Mouse (Mus musculus): ENCODE results near the gene Ranbp17.

Gene Ranbp17

GRCm38 (mm10) chr11:33404651-33405050 is 108.9 kb downstream of the Ranbp17 start:
- DNase-seq (ENCODE audit: low spot score) = no peak

- no peak for DNase-seq (ENCODE audit: low spot score)
These were observed 114.2 kb downstream of the Ranbp17 start for GRCm38 (mm10) chr11:33399346-33399745.

GRCm38 (mm10) chr11:33398701-33399100 is 114.8 kb downstream of the Ranbp17 start:
- DNase-seq (ENCODE audit: low spot score) = no peak

- no peak for DNase-seq (ENCODE audit: low spot score)
These were observed 117.3 kb downstream of the Ranbp17 start for GRCm38 (mm10) chr11:33396275-33396674.

- no peak for DNase-seq (ENCODE audit: low spot score)
These were observed 119.5 kb downstream of the Ranbp17 start for GRCm38 (mm10) chr11:33394093-33394492.

GRCm38 (mm10) chr11:33388685-33389084 is 124.9 kb downstream of the Ranbp17 start:
- DNase-seq (ENCODE audit: low spot score) = no peak

GRCm38 (mm10) chr11:33361867-33362266 is 151.7 kb downstream of the Ranbp17 start:
- no peak for DNase-seq (ENCODE audit: low spot score)

GRCm38 (mm10) chr11:33349269-33349668 is 164.3 kb downstream of the Ranbp17 start:
- DNase-seq (ENCODE audit: low spot score) = no peak

- no peak for DNase-seq (ENCODE audit: low spot score)
These were observed 171.5 kb downstream of the Ranbp17 start for GRCm38 (mm10) chr11:33342061-33342460.

- no peak for DNase-seq (ENCODE audit: low spot score)
These were observed 176.9 kb downstream of the Ranbp17 start for GRCm38 (mm10) chr11:33336552-33337121.

GRCm38 (mm10) chr11:33335616-33336015 is 177.9 kb downstream of the Ranbp17 start:
- DNase-seq (ENCODE audit: low spot score) = no peak

GRCm38 (mm10) chr11:33332137-33332536 is 181.4 kb downstream of the Ranbp17 start:
- DNase-seq (ENCODE audit: low spot score) = no peak

- no peak for DNase-seq (ENCODE audit: low spot score)
These were observed 194.4 kb downstream of the Ranbp17 start for GRCm38 (mm10) chr11:33319006-33319611.

- DNase-seq (ENCODE audit: low spot score) = no peak
These were observed 204.0 kb downstream of the Ranbp17 start for GRCm38 (mm10) chr11:33309566-33309965.

GRCm38 (mm10) chr11:33300859-33301258 is 212.7 kb downstream of the Ranbp17 start:
- no peak for DNase-seq (ENCODE audit: low spot score)

GRCm38 (mm10) chr11:33299371-33299770 is 214.2 kb downstream of the Ranbp17 start:
- DNase-seq (ENCODE audit: low spot score) = no peak

- DNase-seq (ENCODE audit: low spot score) = no peak
These were observed 216.4 kb downstream of the Ranbp17 start for GRCm38 (mm10) chr11:33297121-33297520.

- no peak for DNase-seq (ENCODE audit: low spot score)
These were observed 218.1 kb downstream of the Ranbp17 start for GRCm38 (mm10) chr11:33295422-33295821.

GRCm38 (mm10) chr11:33294063-33294462 is 219.5 kb downstream of the Ranbp17 start:
- no peak for DNase-seq (ENCODE audit: low spot score)

GRCm38 (mm10) chr11:33278571-33278970 is 235.0 kb downstream of the Ranbp17 start:
- no peak for DNase-seq (ENCODE audit: low spot score)

GRCm38 (mm10) chr11:33276637-33277036 is 236.9 kb downstream of the Ranbp17 start, which contains the start of gene Gm12117:
Gene Gm12117, minus strand, starts transcription at chr11:33276737.
- no peak for DNase-seq (ENCODE audit: low spot score)

GRCm38 (mm10) chr11:33274816-33275215 is 238.7 kb downstream of the Ranbp17 start:
- no peak for DNase-seq (ENCODE audit: low spot score)

- DNase-seq (ENCODE audit: low spot score) = no peak
These were observed 239.3 kb downstream of the Ranbp17 start for GRCm38 (mm10) chr11:33274294-33274693.

- no peak for DNase-seq (ENCODE audit: low spot score)
These were observed 273.3 kb downstream of the Ranbp17 start for GRCm38 (mm10) chr11:33240295-33240694.

Measured in spleen, adult 12 weeks (tissue).